Mouse (Mus musculus) CH12.LX (cell line): ENCODE results near the gene Map7d1.

Experiments
- BHLHE40 ChIP-seq: IDR thresholded peaks from 2 replicates; pipeline ENCODE4 v1.6.1; 2011; ENCODE audit warnings: mild to moderate bottlenecking, low read depth, low read length, improper control_type of control experiment
- CHD2 ChIP-seq: IDR thresholded peaks from 2 replicates; pipeline ENCODE4 v1.6.1; 2011; ENCODE audit warnings: low read length, improper control_type of control experiment
- CTCF ChIP-seq, 2 experiments: IDR thresholded peaks in 1 of 2; conservative IDR thresholded peaks in 1 of 2; 2 replicates each; pipeline ENCODE4 v1.5.1; 2011 to 2012; ENCODE audit warnings: low read depth in 2 of 2, low read length in 2 of 2, improper control_type of control experiment in 1 of 2, inconsistent platforms in 1 of 2, mild to moderate bottlenecking in 1 of 2, moderate library complexity in 1 of 2
- EP300 ChIP-seq: IDR thresholded peaks from 2 replicates; pipeline ENCODE4 v1.6.1; 2011; ENCODE audit warnings: low read length, improper control_type of control experiment
- HCFC1 ChIP-seq: IDR thresholded peaks from 2 replicates; pipeline ENCODE4 v1.6.1; 2012; ENCODE audit warnings: low read depth, mild to moderate bottlenecking, inconsistent platforms, low read length, improper control_type of control experiment
- MAX ChIP-seq: IDR thresholded peaks from 2 replicates; pipeline ENCODE4 v1.6.1; 2011; ENCODE audit warnings: low read length, improper control_type of control experiment
- PAX5 ChIP-seq: IDR thresholded peaks from 2 replicates; pipeline ENCODE4 v1.6.1; 2012; ENCODE audit warnings: low read length, inconsistent platforms, mixed read lengths

DNA sequence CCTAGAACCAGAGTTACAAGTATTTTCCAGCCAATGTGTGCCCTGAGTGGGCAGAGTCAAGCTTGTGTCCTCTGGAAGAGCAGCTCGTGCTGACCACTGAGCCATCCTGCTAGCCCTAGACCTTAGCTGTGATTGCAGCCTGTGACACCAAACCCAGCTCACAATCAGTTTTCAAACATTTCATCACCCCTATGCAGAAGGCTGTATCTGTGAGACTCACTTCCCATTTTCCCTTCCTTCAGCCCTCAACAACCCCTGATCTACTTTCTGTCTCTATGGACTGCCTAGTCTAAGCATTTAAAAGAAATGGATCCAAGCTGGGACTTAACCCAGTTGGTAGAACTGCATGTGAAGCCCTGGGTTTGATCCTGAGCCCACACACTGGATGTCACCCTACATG lies 49.3 kb upstream of the Map7d1 start:
- TF ChIP-seq MAX (no peak), CTCF (conservative IDR thresholded peaks at IDR 0.05 in 1 of 2, IDR thresholded peaks at IDR 0.05 in 1 of 2; ENCODE audit: low read depth in 2 of 2, low read length in 2 of 2) (no peak), EP300 (no peak), BHLHE40 (no peak), HCFC1 (no peak), PAX5 (no peak), CHD2 (no peak)
